Mouse (Mus musculus) heart, embryonic 13.5 days (tissue): ENCODE measurements around the gene Utp6. TPM values are rescaled to one million over a fixed set of nuclear protein-coding genes. Genes with fewer than 3 reads are reported as not detected.
A peak's percentile ranks its signal among the peaks of the same experiment; 100 is the strongest.
"Not testable (repeated sequence)": the region's sequence is repeated elsewhere in the genome, so short reads cannot be mapped to it uniquely, and the experiment has no call there.

ENCODE experiments used
- ATAC-seq: fragments of 200-750 bp; cut with Nextera tagmentation; 2 replicates; pipeline ENCODE4 v1.8.0; 2017; ENCODE audit warnings: moderate TSS enrichment; ENCODE audit not compliant: insufficient number of reproducible peaks, low FRiP score, low TSS enrichment; ENCODE audit errors: extremely low read depth
- H3K27ac ChIP-seq: fragments of 300-500 bp; sonication (generic); replicated peaks from 2 replicates; pipeline ENCODE4 v1.5.1; 2015; ENCODE audit warnings: moderate library complexity, mild to moderate bottlenecking, inconsistent platforms
- H3K27me3 ChIP-seq: fragments of 300-500 bp; sonication (generic); replicated peaks from 2 replicates; pipeline ENCODE4 v1.6.1; 2015; ENCODE audit warnings: mild to moderate bottlenecking, inconsistent platforms
- H3K36me3 ChIP-seq: fragments of 300-500 bp; sonication (generic); 2 replicates; pipeline ENCODE4 v1.6.1; 2015; ENCODE audit warnings: mild to moderate bottlenecking, inconsistent platforms
- H3K4me1 ChIP-seq: fragments of 300-500 bp; sonication (generic); 2 replicates; pipeline ENCODE4 v1.6.1; 2015; ENCODE audit warnings: inconsistent platforms
- H3K4me2 ChIP-seq: fragments of 300-500 bp; sonication (generic); 2 replicates; pipeline ENCODE4 v1.6.1; 2015; ENCODE audit warnings: inconsistent platforms, mild to moderate bottlenecking, moderate library complexity
- H3K4me3 ChIP-seq: fragments of 300-500 bp; sonication (generic); 2 replicates; pipeline ENCODE4 v1.5.1; 2015; ENCODE audit warnings: moderate library complexity, mild to moderate bottlenecking, inconsistent platforms
- H3K9ac ChIP-seq: fragments of 300-500 bp; sonication (generic); 2 replicates; pipeline ENCODE4 v1.6.1; 2015; ENCODE audit warnings: inconsistent platforms, mild to moderate bottlenecking, moderate library complexity
- H3K9me3 ChIP-seq: fragments of 300-500 bp; sonication (generic); 2 replicates; pipeline ENCODE4 v1.6.1; 2016; ENCODE audit warnings: inconsistent platforms
- WGBS: fragments of 180-500 bp; shearing (Covaris S2); methylation state at CpG from one replicate; pipeline ENCODE4 v1.1.7; 2015; ENCODE audit warnings: mixed read lengths; 5-methylcytosine and 5-hydroxymethylcytosine counted together
- polyA plus RNA-seq: library from polyadenylated mRNA; unstranded; fragments of >200 nt; fragmentation: Nextera tagmentation; extraction: Ambion mirVana; gene quantifications from 2 replicates; pipeline ENCODE4 v1.2.1, GENCODE M21; 2015

The Utp6 gene
- polyA plus RNA-seq, 1 experiment from 2014 or later = 28.3 TPM

- not testable (repeated sequence) for H3K9me3 ChIP-seq, H3K9ac ChIP-seq, H3K27ac ChIP-seq, H3K4me2 ChIP-seq, H3K4me3 ChIP-seq, ATAC-seq, H3K36me3 ChIP-seq
- Histone ChIP-seq H3K27me3 (peaks cover 33% of the 10 kb centered on the region), H3K4me1 (peaks cover 13% of the 10 kb centered on the region)
- 89% methylated on average over 14 of the region's 14 CpGs for WGBS
Observed at GRCm38 (mm10) chr11:79977061-79977460, 14.9 kb upstream of the Utp6 start.

DNA sequence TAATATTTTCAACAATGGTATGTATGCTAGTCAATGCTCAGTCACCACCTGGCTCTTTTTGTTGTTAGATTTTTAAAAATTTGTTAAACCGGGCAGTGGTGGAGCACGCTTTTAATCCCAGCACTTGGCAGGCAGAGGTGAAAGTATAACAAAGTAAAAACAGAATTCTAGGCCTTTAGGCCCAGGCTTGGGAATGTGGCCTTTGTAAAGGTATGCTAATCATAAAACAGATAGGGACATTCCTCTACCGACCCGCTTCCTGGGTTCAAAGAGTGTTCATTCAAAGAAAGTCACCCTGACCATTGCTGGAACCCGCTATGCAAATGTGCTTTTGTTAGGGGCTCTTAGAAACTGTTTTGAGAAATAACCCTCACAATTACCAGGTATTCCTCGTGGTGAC is 14.5 kb upstream of the Utp6 start:
- WGBS = 79% methylated on average over 6 of the region's 6 CpGs
- ATAC-seq, H3K4me2 ChIP-seq, H3K9ac ChIP-seq, H3K36me3 ChIP-seq, H3K27ac ChIP-seq, H3K9me3 ChIP-seq, H3K4me3 ChIP-seq: not testable (repeated sequence)
- Histone ChIP-seq H3K27me3 (peaks cover 33% of the 10 kb centered on the region), H3K4me1 (peaks cover 13% of the 10 kb centered on the region)

DNA sequence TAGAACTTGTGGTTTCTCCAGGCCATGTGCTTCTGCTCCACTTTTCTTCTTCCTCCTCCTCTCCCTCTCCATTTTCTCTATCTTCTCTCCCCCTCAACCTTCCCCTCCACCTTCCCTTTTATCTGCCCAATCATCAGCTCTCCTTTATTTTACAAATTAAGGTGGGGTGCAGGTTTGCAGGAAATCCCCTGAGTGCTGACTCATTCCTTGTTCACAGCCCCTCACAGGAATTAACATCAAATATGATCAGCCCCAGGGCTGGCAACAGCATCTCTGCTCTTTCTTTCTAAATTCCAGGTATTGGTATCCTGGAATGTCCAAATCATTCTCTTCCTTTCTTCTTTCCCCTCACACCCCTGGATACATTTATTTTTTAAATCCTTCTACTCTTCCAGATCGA is 14.0 kb upstream of the Utp6 start:
- Histone ChIP-seq H3K27me3 (peaks cover 33% of the 10 kb centered on the region), H3K4me2 (no peak overlapping the region), H3K9ac (no peak overlapping the region), H3K4me1 (peaks cover 13% of the 10 kb centered on the region), H3K4me3 (no peak overlapping the region), H3K9me3 (no peaks in the 10 kb centered on the region), H3K36me3 (no peaks in the 10 kb centered on the region), H3K27ac (no peak overlapping the region)
- WGBS = 69% methylated on average over 1 of the region's 1 CpGs
- ATAC-seq = no peak

GRCm38 (mm10) chr11:79975377-79975776 is 13.2 kb upstream of the Utp6 start:
- Histone ChIP-seq H3K9ac (no peak overlapping the region), H3K4me3 (no peak overlapping the region), H3K9me3 (no peaks in the 10 kb centered on the region), H3K4me1 (peaks cover 13% of the 10 kb centered on the region), H3K4me2 (no peak overlapping the region), H3K27me3 (peaks cover 33% of the 10 kb centered on the region), H3K36me3 (no peaks in the 10 kb centered on the region), H3K27ac (no peak overlapping the region)
- WGBS = 76% methylated on average over 2 of the region's 2 CpGs
- no peak for ATAC-seq

- H3K4me1 ChIP-seq = peaks cover 13% of the 10 kb centered on the region
- peak overlapping the region; percentile 83 for H3K9ac ChIP-seq
- peaks cover 33% of the 10 kb centered on the region for H3K27me3 ChIP-seq
- H3K4me3 ChIP-seq = peak overlapping the region; percentile 64
- no peaks in the 10 kb centered on the region for H3K36me3 ChIP-seq
- H3K9me3 ChIP-seq = no peaks in the 10 kb centered on the region
- H3K4me2 ChIP-seq = peak overlapping the region; percentile 94
- under 1% methylated on average over 41 of the region's 41 CpGs for WGBS
- H3K27ac ChIP-seq = no peak overlapping the region
- no peak for ATAC-seq
Observed at GRCm38 (mm10) chr11:79973626-79974476, 11.7 kb upstream of the Utp6 start.

DNA sequence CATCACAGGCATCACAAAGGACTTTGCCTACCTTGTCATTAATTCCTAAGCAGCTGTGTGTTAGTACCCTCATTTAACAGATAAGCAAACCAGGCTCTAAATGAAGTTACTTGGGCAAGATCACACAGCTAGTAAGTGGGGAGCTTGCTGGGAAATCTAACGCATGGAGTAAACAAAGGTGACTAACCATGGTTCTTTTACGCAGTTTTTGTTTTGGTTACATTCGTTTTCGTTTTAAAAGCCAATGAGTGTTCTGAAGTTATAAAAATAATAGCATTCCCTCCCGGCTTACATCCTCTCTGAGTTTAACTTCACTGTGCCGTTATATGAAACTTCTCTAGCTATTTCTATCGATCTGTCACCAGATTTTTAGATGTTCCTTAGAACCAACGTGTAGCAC is 10.9 kb upstream of the Utp6 start:
- peaks cover 33% of the 10 kb centered on the region for H3K27me3 ChIP-seq
- ATAC-seq = no peak
- WGBS = 18% methylated on average over 8 of the region's 8 CpGs
- peak overlapping the region; percentile 94 for H3K4me2 ChIP-seq
- no peaks in the 10 kb centered on the region for H3K9me3 ChIP-seq
- peak overlapping the region; percentile 64 for H3K4me3 ChIP-seq
- peak overlapping the region; percentile 83 for H3K9ac ChIP-seq
- no peaks in the 10 kb centered on the region for H3K36me3 ChIP-seq
- peaks cover 13% of the 10 kb centered on the region for H3K4me1 ChIP-seq
- no peak overlapping the region for H3K27ac ChIP-seq

- no peak overlapping the region for H3K27ac ChIP-seq
- H3K9ac ChIP-seq = no peak overlapping the region
- H3K4me3 ChIP-seq = no peak overlapping the region
- H3K4me2 ChIP-seq = no peak overlapping the region
- 74% methylated on average over 10 of the region's 10 CpGs for WGBS
- no peaks in the 10 kb centered on the region for H3K9me3 ChIP-seq
- no peaks in the 10 kb centered on the region for H3K36me3 ChIP-seq
- H3K27me3 ChIP-seq = peaks cover 13% of the 10 kb centered on the region
- 0 out of 2 replicates have a peak, but pooled peaks cover 5% of the 10 kb centered on the region for H3K4me1 ChIP-seq
- no peak for ATAC-seq
Observed at GRCm38 (mm10) chr11:79967752-79968151, 5.6 kb upstream of the Utp6 start.

GRCm38 (mm10) chr11:79965896-79966295 is 3.7 kb upstream of the Utp6 start:
- peaks cover 12% of the 10 kb centered on the region for H3K4me1 ChIP-seq
- no peaks in the 10 kb centered on the region for H3K36me3 ChIP-seq
- H3K4me3 ChIP-seq = no peak overlapping the region
- no peaks in the 10 kb centered on the region for H3K9me3 ChIP-seq
- H3K4me2 ChIP-seq = no peak overlapping the region
- no peak overlapping the region for H3K9ac ChIP-seq
- WGBS = 62% methylated on average over 8 of the region's 8 CpGs
- no peak for ATAC-seq
- peaks cover 8% of the 10 kb centered on the region; the same call in 1 of the 2 replicates for H3K27me3 ChIP-seq
- no peak overlapping the region for H3K27ac ChIP-seq

DNA sequence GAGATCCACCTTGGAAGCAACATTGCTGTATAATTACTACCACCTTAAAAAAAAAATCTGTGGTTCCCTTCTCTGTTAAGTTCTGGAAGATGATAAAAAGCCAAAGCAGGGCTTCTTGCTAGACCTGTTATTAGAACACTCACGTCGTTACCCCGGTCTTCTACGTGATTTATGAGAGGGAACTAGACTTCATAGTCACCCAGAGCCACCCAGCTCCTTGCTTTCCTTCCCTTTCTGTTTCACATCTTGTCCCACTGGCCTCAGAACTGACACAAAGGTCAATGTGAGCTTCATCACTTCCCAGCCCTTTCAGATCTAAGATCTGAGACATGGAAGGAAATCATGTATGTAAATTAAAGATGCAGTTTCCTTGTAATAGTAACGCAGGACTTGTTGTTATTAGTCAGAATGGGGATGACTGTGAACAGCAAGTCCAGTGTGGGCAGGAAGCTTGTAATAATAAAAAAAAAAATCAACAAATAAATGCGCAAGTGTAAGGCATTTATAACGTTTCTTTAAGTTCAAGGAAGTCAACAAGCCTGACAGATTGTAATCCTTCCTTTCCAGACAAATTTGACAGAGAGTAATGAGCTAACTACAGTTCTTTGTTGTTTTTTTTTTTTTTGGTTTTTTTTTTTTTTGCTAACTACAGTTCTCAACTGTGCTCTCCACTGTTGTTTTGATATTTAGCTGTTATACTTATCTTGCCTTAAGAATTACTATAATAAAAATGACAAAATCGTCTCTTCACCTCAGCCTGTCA is 1.2 kb upstream of the Utp6 start:
- no peak overlapping the region for H3K27ac ChIP-seq
- H3K27me3 ChIP-seq = peaks cover 8% of the 10 kb centered on the region; the same call in 1 of the 2 replicates
- peaks cover 20% of the 10 kb centered on the region for H3K36me3 ChIP-seq
- H3K4me3 ChIP-seq = peak overlapping the region; percentile 76; the same call in 1 of the 2 replicates
- H3K4me1 ChIP-seq = peaks cover 15% of the 10 kb centered on the region
- H3K4me2 ChIP-seq = peak overlapping the region; percentile 84
- 62% methylated on average over 8 of the region's 8 CpGs for WGBS
- H3K9ac ChIP-seq = no peak overlapping the region
- no peaks in the 10 kb centered on the region for H3K9me3 ChIP-seq
- ATAC-seq = no peak

DNA sequence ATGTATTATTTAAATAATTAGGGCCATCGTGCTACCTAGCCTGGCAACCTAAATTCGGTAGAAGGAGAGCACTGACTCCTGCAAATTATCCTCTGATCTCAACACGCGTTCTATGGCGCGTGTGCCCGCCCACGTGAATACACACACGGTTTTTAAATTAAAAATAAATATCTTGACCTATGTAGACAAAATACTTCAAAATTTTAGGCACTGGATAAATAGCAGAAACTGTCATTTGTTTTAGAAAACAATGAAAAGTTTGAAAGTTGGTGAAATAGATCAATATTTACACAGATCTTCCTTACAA is 640 bp upstream of the Utp6 start:
- Histone ChIP-seq H3K4me2 (peak overlapping the region; percentile 84), H3K36me3 (peaks cover 25% of the 10 kb centered on the region), H3K4me1 (peaks cover 15% of the 10 kb centered on the region), H3K9me3 (no peaks in the 10 kb centered on the region), H3K9ac (peak overlapping the region; percentile 77), H3K27ac (no peak overlapping the region), H3K27me3 (peaks cover 8% of the 10 kb centered on the region; the same call in 1 of the 2 replicates), H3K4me3 (peak overlapping the region; percentile 76)
- 6% methylated on average over 9 of the region's 9 CpGs for WGBS
- ATAC-seq = no peak

GRCm38 (mm10) chr11:79961346-79962124 is 655 bp downstream of the Utp6 start:
- 5% methylated on average over 27 of the region's 27 CpGs for WGBS
- Histone ChIP-seq H3K9me3 (no peaks in the 10 kb centered on the region), H3K9ac (peak overlapping the region; percentile 87), H3K4me1 (peaks cover 15% of the 10 kb centered on the region), H3K4me2 (peak overlapping the region; percentile 89), H3K27ac (peak overlapping the region; percentile 81), H3K36me3 (peaks cover 38% of the 10 kb centered on the region), H3K4me3 (peak overlapping the region; percentile 76), H3K27me3 (peaks cover 8% of the 10 kb centered on the region; the same call in 1 of the 2 replicates)
- peak; percentile 30; the same call in 1 of the 2 replicates for ATAC-seq
